Mouse (Mus musculus): ENCODE data around the gene Nrxn2.

DNA sequence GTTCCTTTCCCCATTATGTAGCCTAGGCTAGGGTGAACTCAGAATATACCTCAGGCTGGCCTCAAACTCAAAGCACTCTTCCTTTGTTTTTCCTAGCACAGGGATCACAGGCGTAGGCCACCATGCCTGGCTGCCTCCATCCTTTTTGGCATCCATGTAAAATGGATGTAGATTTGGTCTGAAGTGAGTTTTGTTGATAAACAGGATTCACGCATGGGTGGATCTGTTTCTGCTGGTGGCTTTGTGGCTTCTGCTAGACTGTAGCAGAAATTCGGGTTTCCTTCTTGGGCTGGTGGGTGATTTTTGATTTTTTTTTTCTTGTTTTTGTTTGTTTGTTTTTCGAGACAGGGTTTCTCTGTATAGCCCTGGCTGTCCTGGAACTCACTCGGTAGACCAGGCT is 8.6 kb upstream of the Nrxn2 start:
- no peak for TF ChIP-seq CTCF (IDR thresholded peaks at IDR 0.05; ENCODE audit: control insufficient read depth, insufficient read depth, insufficient read length)
- no peak for TF ChIP-seq FOSL1 (IDR thresholded peaks at IDR 0.05; ENCODE audit: insufficient read depth, low read length, poor library complexity, severe bottlenecking)
